Mouse (Mus musculus) heart, postnatal 0 days (tissue): ENCODE measurements around the gene Tor2a.

ENCODE experiments used
- CTCF ChIP-seq: IDR thresholded peaks from 2 replicates; pipeline ENCODE4 v1.5.1; 2016; ENCODE audit warnings: antibody characterized with exemption, control low read depth, low read depth
- EP300 ChIP-seq: IDR thresholded peaks from 2 replicates; pipeline ENCODE4 v1.6.1; 2016; ENCODE audit warnings: antibody characterized with exemption, low read depth

- no peak for TF ChIP-seq CTCF
- peak; percentile 97 for TF ChIP-seq EP300
Measured at GRCm38 (mm10) chr2:32728463-32728862, 28.6 kb upstream of the Tor2a start.
